Mouse (Mus musculus) Patski (cell line): Measurements from ENCODE around the gene Sgpp2. TPM values are rescaled to one million over a fixed set of nuclear protein-coding genes. Genes with fewer than 3 reads are reported as not detected.

Source experiments
- ATAC-seq: fragments of 100-300 bp; one replicate; pipeline ENCODE4 v1.8.0; 2021
- CTCF ChIA-PET: fragments of 350-600 bp; sonication (Branson Sonifier 250); formaldehyde crosslinking; loops from one replicate; lab custom pipeline; 2022; ENCODE audit warnings: inconsistent platforms; lab: Charles Lee
- POLR2A ChIA-PET: fragments of 350-600 bp; sonication (Branson Sonifier 250); formaldehyde crosslinking; loops from one replicate; lab custom pipeline; 2022; ENCODE audit warnings: antibody characterized with exemption, inconsistent platforms; lab: Charles Lee
- DNase-seq: peaks from one replicate; pipeline ENCODE4 v3.0.0-alpha.2; 2011; ENCODE audit warnings: low read depth, low spot score
- H3K27me3 ChIP-seq: fragments of 371-371 bp; one replicate; pipeline ENCODE4 v1.5.1; 2021
- CTCF ChIP-seq: fragments of 100-300 bp; IDR thresholded peaks from one replicate; pipeline ENCODE4 v1.5.1; 2021
- in situ Hi-C: fragments of 300-500 bp; cut with MboI; formaldehyde crosslinking; loops from 3 replicates; pipeline ENCODE4 v1.11.1; 2018; ENCODE audit warnings: low pct_unique_long_range_greater_than_20kb, mixed read lengths
- polyA plus RNA-seq: library from polyadenylated mRNA; unstranded; gene quantifications from one replicate; pipeline ENCODE4 v1.2.3, GENCODE M21; 2021

Gene Sgpp2
- polyA plus RNA-seq, 1 experiment from 2014 or later = 0.09 TPM

GRCm38 (mm10) chr1:78338212-78338611 is 28.1 kb downstream of the Sgpp2 start:
- ATAC-seq (peak; percentile 76), DNase-seq (no peak)
- ChIA-PET CTCF (interaction anchor here (1.3 to 1.4 kb wide), 2 partner anchors 21 to 23 kb away, joined by 3 read pairs; no protein-coding TSS in a partner anchor), POLR2A (no interaction called here)
- peak; percentile 29 for TF ChIP-seq CTCF
- peaks cover 6% of the 10 kb centered on the region for H3K27me3 ChIP-seq
- in situ Hi-C loops = no loop called here

- POLR2A ChIA-PET = no interaction called here
- DNase-seq (no peak), ATAC-seq (no peak)
- no peak for TF ChIP-seq CTCF
- no peaks in the 10 kb centered on the region for H3K27me3 ChIP-seq
- CTCF ChIA-PET = no interaction called here
- in situ Hi-C loops = no loop called here
Measured at GRCm38 (mm10) chr1:78339941-78340340, 29.8 kb downstream of the Sgpp2 start.

GRCm38 (mm10) chr1:78340584-78340983 is 30.4 kb downstream of the Sgpp2 start:
- in situ Hi-C loops = no loop called here
- ChIA-PET POLR2A (no interaction called here), CTCF (no interaction called here)
- H3K27me3 ChIP-seq = no peaks in the 10 kb centered on the region
- no peak for TF ChIP-seq CTCF
- DNase-seq (no peak), ATAC-seq (no peak)

GRCm38 (mm10) chr1:78347317-78347806 is 37.2 kb downstream of the Sgpp2 start:
- ChIA-PET CTCF (no interaction called here), POLR2A (no interaction called here)
- TF ChIP-seq CTCF = no peak
- no peaks in the 10 kb centered on the region for H3K27me3 ChIP-seq
- ATAC-seq = peak; percentile 93
- in situ Hi-C loops = no loop called here
- DNase-seq = peak; percentile 85

- in situ Hi-C loops = no loop called here
- no peak for DNase-seq
- no peaks in the 10 kb centered on the region for H3K27me3 ChIP-seq
- ATAC-seq = no peak
- TF ChIP-seq CTCF = no peak
- ChIA-PET CTCF (interaction anchor here (1.7 kb wide), 1 partner anchor 70 kb away, joined by 4 read pairs; no protein-coding TSS in a partner anchor), POLR2A (no interaction called here)
Measured at GRCm38 (mm10) chr1:78349219-78349618, 39.1 kb downstream of the Sgpp2 start.

- CTCF ChIA-PET = no interaction called here
- ATAC-seq = no peak
- H3K27me3 ChIP-seq = no peaks in the 10 kb centered on the region
- TF ChIP-seq CTCF = no peak
- DNase-seq = no peak
- POLR2A ChIA-PET = no interaction called here
- in situ Hi-C loops = no loop called here
Measured at GRCm38 (mm10) chr1:78353254-78353653, 43.1 kb downstream of the Sgpp2 start.

- in situ Hi-C loops = no loop called here
- H3K27me3 ChIP-seq = no peaks in the 10 kb centered on the region
- CTCF ChIA-PET = no interaction called here
- DNase-seq (no peak), ATAC-seq (no peak)
- TF ChIP-seq CTCF = no peak
- POLR2A ChIA-PET = no interaction called here
Measured at GRCm38 (mm10) chr1:78355123-78355522, 45.0 kb downstream of the Sgpp2 start.

- ChIA-PET POLR2A (no interaction called here), CTCF (no interaction called here)
- in situ Hi-C loops = no loop called here
- no peaks in the 10 kb centered on the region for H3K27me3 ChIP-seq
- no peak for TF ChIP-seq CTCF
- no peak for DNase-seq
- ATAC-seq = no peak
Measured at GRCm38 (mm10) chr1:78357415-78357814, 47.3 kb downstream of the Sgpp2 start.

- DNase-seq (no peak), ATAC-seq (no peak)
- H3K27me3 ChIP-seq = no peaks in the 10 kb centered on the region
- in situ Hi-C loops = no loop called here
- POLR2A ChIA-PET = no interaction called here
- CTCF ChIA-PET = no interaction called here
- no peak for TF ChIP-seq CTCF
Measured at GRCm38 (mm10) chr1:78357868-78358267, 47.7 kb downstream of the Sgpp2 start.

GRCm38 (mm10) chr1:78363965-78364889 is 54.1 kb downstream of the Sgpp2 start:
- CTCF ChIA-PET = no interaction called here
- H3K27me3 ChIP-seq = no peaks in the 10 kb centered on the region
- POLR2A ChIA-PET = no interaction called here
- DNase-seq (no peak), ATAC-seq (peak; percentile 38)
- no peak for TF ChIP-seq CTCF
- in situ Hi-C loops = no loop called here

GRCm38 (mm10) chr1:78367806-78368205 is 57.7 kb downstream of the Sgpp2 start:
- ChIA-PET CTCF (no interaction called here), POLR2A (interaction anchor here (1.2 kb wide), 1 partner anchor 12 kb away, joined by 4 read pairs; no protein-coding TSS in a partner anchor)
- H3K27me3 ChIP-seq = no peaks in the 10 kb centered on the region
- no peak for TF ChIP-seq CTCF
- in situ Hi-C loops = no loop called here
- ATAC-seq (no peak), DNase-seq (no peak)
